Mouse (Mus musculus): Measurements from ENCODE around the gene Ift74. TPM values are rescaled to one million over a fixed set of nuclear protein-coding genes. Genes with fewer than 3 reads are reported as not detected.

Gene Ift74
- polyA plus RNA-seq, 1 experiment, result 13.2 TPM

DNA sequence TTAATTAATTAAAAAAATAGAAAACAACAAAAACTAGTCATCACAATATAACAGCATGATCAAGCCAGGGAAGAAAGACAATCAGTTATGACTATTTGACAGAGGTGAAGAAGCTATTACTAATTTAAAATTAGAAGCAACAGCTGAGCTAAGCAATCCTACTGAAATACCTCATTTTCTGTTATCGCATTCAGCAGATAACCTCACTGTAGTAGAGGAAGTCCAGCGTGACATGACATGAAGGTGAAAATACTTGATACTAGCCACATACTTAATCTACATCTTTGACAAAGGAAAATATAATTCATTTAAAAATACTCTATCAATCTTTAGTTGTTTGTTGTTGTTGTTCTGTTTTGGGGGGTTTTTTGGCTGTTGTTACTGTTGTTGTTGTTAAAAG, 96.7 kb downstream of the Ift74 start:
- Histone ChIP-seq H3K27me3 (ENCODE audit: control insufficient read depth, insufficient read depth, low read length) (no peaks in the 10 kb centered on the region), H3K4me1 (ENCODE audit: control insufficient read depth, insufficient read depth, low read length) (no peaks in the 10 kb centered on the region), H3K27ac (ENCODE audit: insufficient read depth, low read length) (no peak overlapping the region), H3K4me3 (replicated peaks; ENCODE audit: insufficient read depth, low read depth, low read length) (no peak overlapping the region)
- 98% methylated on average over 2 of the region's 2 CpGs for WGBS
- TF ChIP-seq POLR2A (IDR thresholded peaks at IDR 0.05; ENCODE audit: borderline replicate concordance, insufficient read depth, low read length) (no peak), CTCF (IDR thresholded peaks at IDR 0.05; ENCODE audit: borderline replicate concordance, insufficient read depth, low read depth, low read length) (no peak)
- no peak for DNase-seq

DNA sequence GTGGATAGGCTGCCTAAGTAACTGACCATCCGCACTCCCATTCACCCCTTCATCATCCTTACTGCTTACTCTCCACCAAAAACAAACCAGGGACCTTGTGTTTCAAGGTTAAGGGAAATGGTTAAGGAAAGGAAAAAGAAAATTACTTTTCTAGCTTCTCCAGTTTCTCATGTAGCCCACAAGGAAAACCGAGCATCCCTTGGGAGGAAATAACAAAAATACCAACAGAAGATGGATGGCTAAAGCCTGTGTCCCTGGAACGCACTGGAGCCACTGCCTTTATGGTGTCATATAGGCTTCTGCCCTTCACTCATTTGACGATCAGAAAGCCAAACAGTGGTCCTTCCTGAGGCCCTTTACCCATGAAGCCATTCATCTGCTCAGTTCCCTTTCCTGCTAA, 97.1 kb downstream of the Ift74 start:
- no peak for DNase-seq
- no peaks in the 10 kb centered on the region for H3K4me1 ChIP-seq (ENCODE audit: control insufficient read depth, insufficient read depth, low read length)
- 86% methylated on average over 4 of the region's 4 CpGs for WGBS
- no peak overlapping the region for H3K27ac ChIP-seq (ENCODE audit: insufficient read depth, low read length)
- TF ChIP-seq CTCF (IDR thresholded peaks at IDR 0.05; ENCODE audit: borderline replicate concordance, insufficient read depth, low read depth, low read length) (no peak), POLR2A (IDR thresholded peaks at IDR 0.05; ENCODE audit: borderline replicate concordance, insufficient read depth, low read length) (no peak)
- no peak overlapping the region for H3K4me3 ChIP-seq (replicated peaks; ENCODE audit: insufficient read depth, low read depth, low read length)
- no peaks in the 10 kb centered on the region for H3K27me3 ChIP-seq (ENCODE audit: control insufficient read depth, insufficient read depth, low read length)

DNA sequence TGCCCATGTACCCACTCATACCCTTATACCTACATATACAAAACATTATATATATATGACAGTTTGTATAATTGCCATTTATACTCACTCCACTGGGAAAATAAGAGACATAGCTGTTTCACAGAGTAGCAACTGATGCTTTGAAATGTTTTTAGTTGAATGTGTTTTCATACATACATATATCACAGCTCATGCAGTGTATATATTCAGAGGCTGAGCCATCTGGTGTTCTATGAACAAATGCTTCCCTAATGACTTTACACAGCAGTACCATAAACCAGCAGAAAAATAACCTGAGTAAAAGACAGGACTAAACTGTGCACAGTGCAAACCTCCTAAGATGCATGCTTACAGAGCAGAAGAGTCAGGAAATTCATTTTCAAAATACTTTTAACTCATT, 99.5 kb downstream of the Ift74 start:
- Histone ChIP-seq H3K27ac (ENCODE audit: insufficient read depth, low read length) (no peak overlapping the region), H3K27me3 (ENCODE audit: control insufficient read depth, insufficient read depth, low read length) (no peaks in the 10 kb centered on the region), H3K4me3 (replicated peaks; ENCODE audit: insufficient read depth, low read depth, low read length) (no peak overlapping the region), H3K4me1 (ENCODE audit: control insufficient read depth, insufficient read depth, low read length) (no peaks in the 10 kb centered on the region)
- no peak for TF ChIP-seq POLR2A (IDR thresholded peaks at IDR 0.05; ENCODE audit: borderline replicate concordance, insufficient read depth, low read length)
- no peak for TF ChIP-seq CTCF (IDR thresholded peaks at IDR 0.05; ENCODE audit: borderline replicate concordance, insufficient read depth, low read depth, low read length)
- no peak for DNase-seq

DNA sequence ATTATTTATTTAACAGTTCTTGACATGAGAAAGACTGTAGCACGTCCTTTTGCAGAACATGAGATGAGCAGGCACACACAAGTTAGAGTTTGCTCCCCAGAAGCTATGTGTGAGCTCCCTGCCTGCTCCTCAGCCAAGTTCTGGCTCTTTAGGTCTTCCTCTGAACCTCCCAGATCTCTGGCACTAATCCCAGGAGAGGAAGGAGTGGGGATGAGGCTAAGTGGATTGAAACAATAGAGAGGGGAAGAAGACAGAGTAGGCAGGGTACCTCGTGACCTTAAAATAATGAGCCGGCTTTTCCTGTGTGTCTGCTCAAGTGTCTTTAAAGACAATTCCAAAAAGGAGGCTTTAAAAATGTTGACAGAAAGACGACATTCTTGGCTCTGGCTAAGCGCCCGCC, 100.9 kb downstream of the Ift74 start:
- TF ChIP-seq CTCF (IDR thresholded peaks at IDR 0.05; ENCODE audit: borderline replicate concordance, insufficient read depth, low read depth, low read length), result no peak
- TF ChIP-seq POLR2A (IDR thresholded peaks at IDR 0.05; ENCODE audit: borderline replicate concordance, insufficient read depth, low read length), result no peak
- Histone ChIP-seq H3K4me3 (replicated peaks; ENCODE audit: insufficient read depth, low read depth, low read length) (no peak overlapping the region), H3K27me3 (ENCODE audit: control insufficient read depth, insufficient read depth, low read length) (no peaks in the 10 kb centered on the region), H3K27ac (ENCODE audit: insufficient read depth, low read length) (no peak overlapping the region), H3K4me1 (ENCODE audit: control insufficient read depth, insufficient read depth, low read length) (no peaks in the 10 kb centered on the region)
- WGBS, result 48% methylated on average over 6 of the region's 6 CpGs
- no peak for DNase-seq

DNA sequence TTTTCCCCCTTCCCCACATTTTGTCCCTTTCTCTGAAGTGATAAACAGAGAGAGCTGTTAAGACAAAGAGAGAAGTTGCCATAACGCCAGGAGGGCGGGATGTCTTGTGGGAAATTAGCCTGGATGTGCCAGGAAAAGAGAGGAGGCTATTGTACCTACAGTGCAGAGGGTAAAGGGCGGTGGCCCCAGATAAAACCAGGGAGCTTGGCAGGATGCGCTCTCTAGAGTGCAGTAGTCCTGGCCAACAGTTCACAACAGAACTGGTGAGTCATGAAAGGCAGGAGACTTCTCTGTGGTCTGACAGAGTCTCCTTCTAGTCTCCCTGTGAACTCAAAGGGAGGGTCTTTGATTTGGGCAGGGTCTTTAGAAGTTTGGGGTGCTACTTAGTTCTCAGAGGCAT, 111.5 kb downstream of the Ift74 start:
- WGBS, result 46% methylated on average over 4 of the region's 4 CpGs
- no peak overlapping the region for H3K4me3 ChIP-seq (replicated peaks; ENCODE audit: insufficient read depth, low read depth, low read length)
- H3K27me3 ChIP-seq (ENCODE audit: control insufficient read depth, insufficient read depth, low read length), result no peaks in the 10 kb centered on the region
- no peaks in the 10 kb centered on the region for H3K4me1 ChIP-seq (ENCODE audit: control insufficient read depth, insufficient read depth, low read length)
- TF ChIP-seq POLR2A (IDR thresholded peaks at IDR 0.05; ENCODE audit: borderline replicate concordance, insufficient read depth, low read length), result no peak
- H3K27ac ChIP-seq (ENCODE audit: insufficient read depth, low read length), result no peak overlapping the region
- DNase-seq, result no peak

DNA sequence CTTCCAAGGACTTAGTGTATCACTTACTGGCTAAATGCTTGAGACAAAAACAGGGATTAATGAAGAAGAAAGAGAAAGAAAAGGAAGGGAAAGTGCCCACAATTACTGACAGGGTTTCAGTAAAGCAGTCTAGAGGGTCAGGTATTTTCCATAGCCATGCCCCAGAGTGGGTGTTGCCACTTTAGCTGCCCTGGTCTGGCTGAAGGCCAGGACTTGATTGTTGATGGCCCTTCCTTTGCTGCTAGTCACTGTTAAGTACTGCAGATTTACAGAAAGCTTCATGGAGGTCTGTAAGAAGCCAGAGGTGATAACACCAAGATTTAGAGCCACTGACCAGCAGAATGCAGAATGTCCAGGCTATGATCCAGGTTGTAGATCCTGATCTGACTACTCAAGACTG, 118.4 kb downstream of the Ift74 start:
- TF ChIP-seq CTCF (IDR thresholded peaks at IDR 0.05; ENCODE audit: borderline replicate concordance, insufficient read depth, low read depth, low read length) (no peak), POLR2A (IDR thresholded peaks at IDR 0.05; ENCODE audit: borderline replicate concordance, insufficient read depth, low read length) (no peak)

DNA sequence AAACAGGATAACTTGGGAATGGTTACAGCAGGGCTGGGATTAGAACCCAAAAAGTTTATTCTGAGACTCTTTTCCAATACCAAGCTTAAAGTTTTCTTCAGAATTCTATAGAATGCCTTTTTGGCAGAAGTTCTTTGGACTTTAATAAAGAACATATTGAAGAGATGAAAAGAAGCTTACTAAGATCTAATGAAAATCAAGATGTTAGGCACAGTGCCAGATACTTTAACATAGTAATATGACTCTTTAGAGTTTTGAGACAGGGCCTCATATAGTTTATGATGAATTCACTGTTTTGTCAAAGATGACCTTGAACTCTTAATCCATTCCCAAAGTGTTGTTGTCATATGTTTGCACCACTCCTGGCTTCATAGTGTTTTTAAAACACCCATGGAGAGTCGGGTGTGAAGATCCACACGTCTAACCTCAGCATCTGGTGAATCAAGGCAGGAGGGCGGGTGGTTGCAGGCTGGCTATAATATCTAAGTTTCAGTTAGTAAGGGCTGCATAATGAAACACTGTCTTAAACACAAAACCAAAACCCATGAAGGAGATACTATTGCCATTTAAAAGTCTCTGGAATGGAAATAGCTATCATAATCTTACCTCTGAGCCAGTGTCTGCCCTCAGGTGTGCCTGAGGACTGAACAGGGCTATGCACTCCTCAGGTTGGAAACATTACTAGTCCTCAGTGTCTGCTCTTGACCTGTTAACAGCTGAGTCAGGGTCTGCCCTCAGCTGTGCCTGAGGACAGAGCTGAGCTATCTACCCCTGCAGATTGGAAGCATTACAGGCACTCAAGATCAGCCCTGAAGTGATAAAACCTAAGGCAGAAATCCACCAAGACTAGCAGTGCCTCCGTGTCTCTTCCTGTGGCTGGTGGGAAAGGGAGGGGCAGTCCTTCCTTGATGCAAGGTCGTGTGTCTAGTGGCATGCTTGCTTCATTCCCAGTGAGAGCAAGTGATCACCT, 123.3 kb downstream of the Ift74 start:
- H3K27ac ChIP-seq (ENCODE audit: insufficient read depth, low read length), result no peak overlapping the region
- no peak for DNase-seq
- no peak for TF ChIP-seq CTCF (IDR thresholded peaks at IDR 0.05; ENCODE audit: borderline replicate concordance, insufficient read depth, low read depth, low read length)
- no peak for TF ChIP-seq POLR2A (IDR thresholded peaks at IDR 0.05; ENCODE audit: borderline replicate concordance, insufficient read depth, low read length)
- no peaks in the 10 kb centered on the region for H3K4me1 ChIP-seq (ENCODE audit: control insufficient read depth, insufficient read depth, low read length)
- H3K4me3 ChIP-seq (replicated peaks; ENCODE audit: insufficient read depth, low read depth, low read length), result no peak overlapping the region
- 70% methylated on average over 5 of the region's 5 CpGs for WGBS
- H3K27me3 ChIP-seq (ENCODE audit: control insufficient read depth, insufficient read depth, low read length), result no peaks in the 10 kb centered on the region

More for the DNA sequence above, 118.4 kb downstream of the Ift74 start:
- no peak for DNase-seq
- no peak overlapping the region for H3K4me3 ChIP-seq (replicated peaks; ENCODE audit: insufficient read depth, low read depth, low read length)
- H3K27me3 ChIP-seq (ENCODE audit: control insufficient read depth, insufficient read depth, low read length), result no peaks in the 10 kb centered on the region
- H3K4me1 ChIP-seq (ENCODE audit: control insufficient read depth, insufficient read depth, low read length), result no peaks in the 10 kb centered on the region
- no peak overlapping the region for H3K27ac ChIP-seq (ENCODE audit: insufficient read depth, low read length)

Measured in cerebellum, adult 2 months (tissue).